8 mouse cellular contexts compared by ENCODE assay signal in the genomic region with DNA sequence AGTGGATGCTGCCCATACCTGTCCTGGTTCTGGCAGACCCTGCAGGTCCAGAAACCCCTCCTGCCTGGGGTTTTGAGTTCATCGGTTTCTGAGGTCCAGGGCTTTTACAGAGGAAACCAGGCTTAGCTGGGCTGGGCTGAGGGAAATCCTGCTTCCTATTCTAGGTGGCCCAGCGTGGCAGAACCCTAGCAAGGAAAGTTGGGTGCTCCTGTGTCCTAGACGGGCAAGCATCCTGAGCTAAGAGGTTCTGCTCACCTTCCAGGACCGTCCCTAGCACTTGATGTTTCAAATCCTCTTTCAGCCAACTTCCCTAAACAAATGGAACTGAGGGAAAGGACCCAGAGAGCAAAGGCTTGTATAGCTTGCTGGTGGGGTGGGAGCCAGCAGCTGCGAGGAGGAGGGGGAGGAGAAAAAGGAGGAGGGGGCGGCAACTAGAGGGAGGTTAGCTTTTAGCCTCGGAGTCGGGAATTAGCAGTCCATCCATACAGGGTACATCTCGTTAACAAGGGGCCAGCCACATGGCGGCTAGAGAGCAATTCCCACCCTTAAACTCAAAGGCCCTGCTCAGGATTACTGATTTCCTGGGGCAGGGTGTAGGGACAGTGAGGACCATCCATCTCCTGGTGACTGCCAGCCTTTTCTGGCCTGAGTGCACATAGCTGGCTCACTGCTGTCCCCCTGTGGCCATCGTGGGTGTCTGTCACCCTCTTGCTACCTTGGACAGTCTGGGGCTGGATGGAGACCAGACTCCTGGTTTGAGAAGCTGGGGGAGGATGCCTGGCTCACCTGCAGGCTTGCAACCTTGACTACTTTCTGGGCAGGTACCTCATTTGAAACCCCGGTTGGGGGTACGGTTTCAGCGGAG. TPM values are rescaled to one million over a fixed set of nuclear protein-coding genes. Genes with fewer than 3 reads are reported as not detected.
DNase-seq lines count a peak whose midpoint lies in the region; ATAC-seq and TF ChIP-seq lines count a peak whose summit lies in the region.

No protein-coding gene starts in this region.

- peak; percentile 100 for TF ChIP-seq CTCF in liver, adult 2 months (IDR thresholded peaks at IDR 0.05; ENCODE audit: low read depth, low read length)

- peak; percentile 68 for ATAC-seq in embryonic facial prominence, embryonic 11.5 days (replicated peaks; ENCODE audit: insufficient number of reproducible peaks, low FRiP score, low TSS enrichment, low read depth)
- ATAC-seq in monocyte, adult 5-6 weeks (replicated peaks; ENCODE audit: insufficient number of reproducible peaks, low FRiP score, low TSS enrichment, poor library complexity, severe bottlenecking) = peak; percentile 59

- peaks cover 60% of the 10 kb centered on the region for H3K4me1 ChIP-seq in embryonic facial prominence, embryonic 11.5 days (ENCODE audit: control insufficient read depth, insufficient read depth, low read length)
- H3K4me1 ChIP-seq in liver, adult 2 months (ENCODE audit: control insufficient read depth, insufficient read depth, low read length) = peaks cover 11% of the 10 kb centered on the region

- no peaks in the 10 kb centered on the region for H3K36me3 ChIP-seq in embryonic facial prominence, embryonic 11.5 days (replicated peaks; ENCODE audit: control insufficient read depth, insufficient read depth, low read depth, low read length)
- H3K36me3 ChIP-seq in liver, adult 2 months (ENCODE audit: control insufficient read depth, insufficient read depth, low read length) = no peaks in the 10 kb centered on the region

- WGBS in embryonic facial prominence, embryonic 11.5 days = 11% methylated on average over 14 of the region's 14 CpGs
- 40% methylated on average over 14 of the region's 14 CpGs for WGBS in liver, adult 2 months

- peaks cover 3% of the 10 kb centered on the region; the same call in 1 of the 2 replicates for H3K27me3 ChIP-seq in embryonic facial prominence, embryonic 11.5 days (ENCODE audit: control insufficient read depth, insufficient read depth, low read length)
- H3K27me3 ChIP-seq in liver, adult 2 months (ENCODE audit: control insufficient read depth, insufficient read depth, low read length) = no peaks in the 10 kb centered on the region

- H3K9me3 ChIP-seq in embryonic facial prominence, embryonic 11.5 days (replicated peaks; ENCODE audit: control insufficient read depth, low read length) = no peaks in the 10 kb centered on the region

- H3K9ac ChIP-seq in embryonic facial prominence, embryonic 11.5 days (replicated peaks; ENCODE audit: low read length) = no peak overlapping the region; the same call in 1 of the 2 replicates
- H3K9ac ChIP-seq in liver, adult 2 months (ENCODE audit: low read depth, low read length) = no peak overlapping the region

- DNase-seq in 3134 (ENCODE audit: extremely low read depth, insufficient read length, low spot score) = peak; percentile 65
- peak; percentile 94 for DNase-seq in adrenal gland, postnatal 14 days
- DNase-seq in embryonic facial prominence, embryonic 11.5 days (ENCODE audit: low spot score) = peak; percentile 89
- peak; percentile 83 for DNase-seq in heart, adult 8-10 months (ENCODE audit: low spot score)
- DNase-seq in kidney, adult 8-10 months = peak; percentile 81 to 84
- peak; percentile 75 for DNase-seq in liver, adult 2 months (ENCODE audit: extremely low read depth, low read depth, low spot score)
- DNase-seq in spleen, postnatal 36 days (ENCODE audit: low spot score in 2 of 2) = peak; percentile 76 to 80

- H3K4me2 ChIP-seq in embryonic facial prominence, embryonic 11.5 days (ENCODE audit: low read depth, low read length) = peak overlapping the region; percentile 98

- no peak for TF ChIP-seq POLR2A in liver, adult 2 months (IDR thresholded peaks at IDR 0.05; ENCODE audit: extremely low read depth, insufficient read depth, low read length)

- 0 out of 2 replicates have a peak overlapping the region, but pooled peaks have one; percentile 3 for H3K27ac ChIP-seq in embryonic facial prominence, embryonic 11.5 days (replicated peaks; ENCODE audit: low read depth, low read length)
- H3K27ac ChIP-seq in liver, adult 2 months (replicated peaks; ENCODE audit: insufficient read depth, low read depth, low read length) = no peak overlapping the region

- H3K4me3 ChIP-seq in embryonic facial prominence, embryonic 11.5 days (ENCODE audit: low read depth, low read length) = 0 out of 2 replicates have a peak overlapping the region, but pooled peaks have one; percentile 62
- no peak overlapping the region; the same call in 1 of the 2 replicates for H3K4me3 ChIP-seq in liver, adult 2 months (ENCODE audit: insufficient read depth, low read depth, low read length)

- H3K79me2 ChIP-seq in liver, adult 2 months (ENCODE audit: control insufficient read depth, insufficient read depth, low read length) = peaks cover 5% of the 10 kb centered on the region; the same call in 1 of the 2 replicates

RNA-seq across cellular contexts. Expression of gene Gins2, which starts 54.4 kb away (rescaled TPM):
- total RNA-seq in adrenal gland, postnatal 14 days (2021) = 10.3 and 15.5 TPM in 2 replicates
- polyA plus RNA-seq in embryonic facial prominence, embryonic 11.5 days (2014; fragmentation: Nextera tagmentation; extraction: Ambion mirVana) = 127 and 132 TPM in 2 replicates
- total RNA-seq in heart, adult 8-10 months (2022) = 1 to 10 TPM in 3 of 4 experiments, under 1 TPM in 1; 0.98 to 1.7 (median 1.7) TPM
- 0.37 and 2.3 TPM in 2 replicates for total RNA-seq in liver, adult 2 months (2014; rRNA removed)
- polyA plus RNA-seq in liver, adult 2 months (2012; rRNA removed) = 1.9 TPM in 2 replicates
- total RNA-seq in monocyte, adult 5-6 weeks (2017) = 1.1 to 3.2 TPM (median 1.3 TPM) in 3 replicates
